Mouse (Mus musculus) ES-E14 (cell line): ENCODE results near the gene Rcvrn. TPM values are rescaled to one million over a fixed set of nuclear protein-coding genes. Genes with fewer than 3 reads are reported as not detected.

Source experiments
- DNase-seq: peaks from one replicate; pipeline ENCODE4 v3.0.0-alpha.2; 2013; ENCODE audit warnings: low read depth, low spot score
- H3K27ac ChIP-seq: 2 replicates; pipeline ENCODE4 v1.5.1; 2012; ENCODE audit warnings: low read depth, mild to moderate bottlenecking, low read length, moderate library complexity, mixed read lengths; ENCODE audit not compliant: poor library complexity, insufficient read depth, severe bottlenecking
- H3K36me3 ChIP-seq: 2 replicates; pipeline ENCODE4 v1.6.1; 2012; ENCODE audit warnings: mild to moderate bottlenecking, low read length, moderate library complexity, mixed read lengths; ENCODE audit not compliant: control insufficient read depth, poor library complexity, insufficient read depth, severe bottlenecking
- H3K4me1 ChIP-seq, 2 experiments: fragments of 150-350 bp in 1 of 2; sonication (generic) in 1 of 2; 2 replicates each; pipeline ENCODE4 v1.6.1; 2012; ENCODE audit warnings: low read length in 2 of 2, mild to moderate bottlenecking in 1 of 2, mixed read lengths in 1 of 2; ENCODE audit not compliant: control insufficient read depth in 2 of 2, insufficient read depth in 2 of 2, poor library complexity in 1 of 2
- H3K4me3 ChIP-seq, 2 experiments: fragments of 150-350 bp in 1 of 2; sonication (generic) in 1 of 2; 2 replicates each; pipeline ENCODE4 v1.5.1; 2012; ENCODE audit warnings: low read length in 2 of 2, low read depth in 1 of 2, mild to moderate bottlenecking in 1 of 2, mixed read lengths in 1 of 2; ENCODE audit not compliant: insufficient read depth in 1 of 2, poor library complexity in 1 of 2, severe bottlenecking in 1 of 2
- H3K9ac ChIP-seq: 2 replicates; pipeline ENCODE4 v1.6.1; 2012; ENCODE audit warnings: low read depth, mild to moderate bottlenecking, low read length, mixed read lengths; ENCODE audit not compliant: poor library complexity, insufficient read depth, severe bottlenecking
- H3K9me3 ChIP-seq: fragments of 150-350 bp; sonication (generic); 2 replicates; pipeline ENCODE4 v1.6.1; 2012; ENCODE audit warnings: low read depth, mild to moderate bottlenecking, low read length; ENCODE audit not compliant: control insufficient read depth, insufficient read depth
- CHD2 ChIP-seq: IDR thresholded peaks from 2 replicates; pipeline ENCODE4 v1.6.1; 2014; ENCODE audit warnings: mild to moderate bottlenecking, low read depth, low read length, inconsistent platforms
- HCFC1 ChIP-seq: IDR thresholded peaks from 2 replicates; pipeline ENCODE4 v1.6.1; 2012; ENCODE audit warnings: low read length, inconsistent platforms, borderline replicate concordance; ENCODE audit not compliant: insufficient read depth
- MAFK ChIP-seq: IDR thresholded peaks from 2 replicates; pipeline ENCODE4 v1.6.1; 2014; ENCODE audit warnings: mild to moderate bottlenecking, low read depth, low read length, inconsistent platforms; ENCODE audit not compliant: insufficient read depth
- ZC3H11A ChIP-seq: IDR thresholded peaks from 2 replicates; pipeline ENCODE4 v1.6.1; 2012; ENCODE audit warnings: low read depth, mild to moderate bottlenecking, inconsistent platforms, low read length, borderline replicate concordance
- ZNF384 ChIP-seq: IDR thresholded peaks from 2 replicates; pipeline ENCODE4 v1.6.1; 2012; ENCODE audit warnings: low read depth, low read length, inconsistent platforms
- in situ Hi-C, 2 experiments: fragments of 600-800 bp; cut with MboI; formaldehyde crosslinking; loops; one replicate each; pipeline ENCODE4 v1.15.1; 2025; ENCODE audit warnings: low sequenced_read_pairs in 2 of 2, inconsistent platforms in 1 of 2; ENCODE audit not compliant: unreplicated experiment in 2 of 2
- total RNA-seq: library from RNA; depleted of rRNA; stranded (reverse); fragments of 300-350 nt; gene quantifications from 2 replicates; pipeline ENCODE4 v1.2.3, GENCODE M21; 2012

Rcvrn gene
- total RNA-seq, 1 experiment = not detected

DNA sequence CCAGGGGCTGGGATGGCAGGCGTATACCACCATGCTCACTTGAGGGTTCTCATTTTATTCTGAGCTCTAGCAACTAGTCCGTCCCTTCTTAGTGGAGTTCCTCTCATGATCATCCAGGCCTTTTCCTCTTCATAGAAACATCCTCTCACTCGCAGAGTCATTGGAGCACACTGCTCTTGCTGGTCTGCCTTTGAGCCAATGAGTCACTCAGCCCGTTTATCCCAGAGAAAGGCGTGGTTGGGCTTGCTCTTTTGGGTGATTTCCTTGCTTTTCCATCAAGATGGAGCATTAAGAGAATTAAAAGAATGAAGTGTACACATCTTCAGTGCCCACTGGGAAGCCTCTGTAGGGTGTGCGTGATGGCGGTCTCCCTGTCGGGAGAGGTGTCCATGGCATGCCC is 33.7 kb upstream of the Rcvrn start:
- in situ Hi-C loops = no loop called here
- TF ChIP-seq MAFK (no peak), CHD2 (no peak), ZC3H11A (no peak)
- no peak overlapping the region for H3K27ac ChIP-seq
- no peak overlapping the region for H3K4me3 ChIP-seq
- no peaks in the 10 kb centered on the region for H3K9me3 ChIP-seq
- no peak for DNase-seq
- H3K36me3 ChIP-seq = no peaks in the 10 kb centered on the region
- H3K9ac ChIP-seq = no peak overlapping the region
- peaks cover 0 to 5% of the 10 kb centered on the region in 2 experiments; a peak in 1 of 4 replicates for H3K4me1 ChIP-seq

DNA sequence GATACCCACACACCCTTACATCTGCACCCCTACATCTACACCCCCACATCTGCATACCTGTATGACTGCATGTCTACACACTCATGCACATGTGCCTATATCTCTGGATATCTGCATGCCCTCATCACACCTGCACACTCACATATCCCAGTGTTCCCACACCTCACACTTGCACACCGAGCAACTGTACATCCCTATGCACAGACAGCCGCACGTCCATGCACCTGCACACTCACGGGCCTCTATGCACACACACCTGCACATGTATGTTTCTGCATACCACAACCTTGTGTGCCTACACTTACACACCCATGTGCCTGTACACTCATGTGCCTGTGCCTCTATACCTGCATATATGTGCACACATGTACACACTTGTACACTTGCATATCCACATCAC is 31.7 kb upstream of the Rcvrn start:
- TF ChIP-seq ZC3H11A = no peak
- TF ChIP-seq ZNF384 = no peak
- TF ChIP-seq MAFK = no peak
- TF ChIP-seq HCFC1 = no peak
- no peak for TF ChIP-seq CHD2
- Histone ChIP-seq H3K9me3 (no peaks in the 10 kb centered on the region), H3K4me3 (no peak overlapping the region), H3K9ac (no peak overlapping the region), H3K4me1 (no peaks in the 10 kb centered on the region), H3K27ac (no peak overlapping the region), H3K36me3 (no peaks in the 10 kb centered on the region)
- in situ Hi-C loops = no loop called here
- DNase-seq = no peak

- in situ Hi-C loops = no loop called here
- Histone ChIP-seq H3K9ac (no peak overlapping the region), H3K4me3 (no peak overlapping the region), H3K27ac (no peak overlapping the region), H3K4me1 (no peaks in the 10 kb centered on the region), H3K9me3 (no peaks in the 10 kb centered on the region), H3K36me3 (no peaks in the 10 kb centered on the region)
- no peak for DNase-seq
- TF ChIP-seq ZC3H11A = no peak
Measured at GRCm38 (mm10) chr11:67664261-67664660, 30.9 kb upstream of the Rcvrn start.

DNA sequence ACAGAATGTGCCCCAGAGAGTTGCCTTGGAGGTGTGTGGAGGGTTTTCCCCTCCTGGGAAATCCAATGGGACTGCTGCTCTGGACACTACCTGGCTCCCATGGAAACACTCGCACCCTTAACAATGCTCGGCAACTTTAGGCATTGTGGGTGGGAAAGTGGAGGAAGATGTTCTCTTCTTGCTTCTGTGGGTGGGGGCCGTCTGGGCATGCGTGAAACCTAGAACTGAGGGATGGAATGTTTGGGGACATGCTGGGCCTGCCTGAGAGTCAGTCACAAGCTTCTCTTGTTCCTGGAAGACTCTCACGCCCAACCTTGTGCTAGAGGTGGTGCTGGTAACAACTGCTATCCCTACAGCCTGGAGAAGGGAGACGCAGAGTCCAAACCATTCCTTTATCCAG is 30.2 kb upstream of the Rcvrn start:
- Histone ChIP-seq H3K4me1 (no peaks in the 10 kb centered on the region), H3K4me3 (no peak overlapping the region), H3K9me3 (no peaks in the 10 kb centered on the region), H3K36me3 (no peaks in the 10 kb centered on the region), H3K27ac (no peak overlapping the region), H3K9ac (no peak overlapping the region)
- TF ChIP-seq CHD2 = no peak
- in situ Hi-C loops = no loop called here
- no peak for DNase-seq

DNA sequence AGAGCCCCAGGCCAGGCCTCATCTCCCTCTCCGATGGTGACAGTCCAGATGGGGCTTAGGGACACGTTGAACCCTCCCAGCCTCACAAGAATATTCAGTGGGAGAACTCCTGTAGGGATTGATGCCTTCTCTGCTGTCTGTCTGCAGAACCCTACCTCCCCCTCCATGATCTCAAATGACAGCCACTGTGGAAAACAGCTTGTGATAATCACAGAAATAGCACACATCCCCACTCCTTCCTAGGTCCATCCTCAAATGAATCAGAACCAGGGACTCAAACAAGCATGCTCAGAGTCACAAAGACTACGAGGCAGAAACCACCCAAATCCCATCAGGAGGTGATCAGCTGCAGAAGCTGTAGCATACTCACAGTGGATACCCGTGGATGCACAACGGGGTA is 29.0 kb upstream of the Rcvrn start:
- TF ChIP-seq CHD2 = no peak
- TF ChIP-seq HCFC1 = no peak
- no peak for TF ChIP-seq ZC3H11A
- no peak for TF ChIP-seq ZNF384
- TF ChIP-seq MAFK = no peak
- Histone ChIP-seq H3K9ac (no peak overlapping the region), H3K9me3 (no peaks in the 10 kb centered on the region), H3K4me3 (no peak overlapping the region), H3K4me1 (no peaks in the 10 kb centered on the region), H3K27ac (no peak overlapping the region), H3K36me3 (no peaks in the 10 kb centered on the region)
- no peak for DNase-seq
- in situ Hi-C loops = no loop called here
